Mouse (Mus musculus) intestine, postnatal 0 days (tissue): Measurements from ENCODE around the gene Fstl3. TPM values are rescaled to one million over a fixed set of nuclear protein-coding genes. Genes with fewer than 3 reads are reported as not detected.
A peak's percentile ranks its signal among the peaks of the same experiment; 100 is the strongest.

ENCODE experiments used
- ATAC-seq: fragments of 200-750 bp; cut with Nextera tagmentation; 2 replicates; pipeline ENCODE4 v1.8.0; 2017; ENCODE audit warnings: mild to moderate bottlenecking, moderate TSS enrichment, moderate library complexity
- H3K27ac ChIP-seq: fragments of 300-500 bp; sonication (generic); 2 replicates; pipeline ENCODE4 v1.5.1; 2014; ENCODE audit warnings: mild to moderate bottlenecking, low read depth, low read length, moderate library complexity
- H3K27me3 ChIP-seq: fragments of 300-500 bp; sonication (generic); replicated peaks from 2 replicates; pipeline ENCODE4 v1.6.1; 2014; ENCODE audit warnings: low read length, mixed read lengths; ENCODE audit not compliant: control insufficient read depth, insufficient read depth
- H3K36me3 ChIP-seq: fragments of 300-500 bp; sonication (generic); 2 replicates; pipeline ENCODE4 v1.6.1; 2014; ENCODE audit warnings: mild to moderate bottlenecking, moderate library complexity; ENCODE audit not compliant: control insufficient read depth, insufficient read depth
- H3K4me1 ChIP-seq: fragments of 300-500 bp; sonication (generic); replicated peaks from 2 replicates; pipeline ENCODE4 v1.6.1; 2014; ENCODE audit warnings: antibody characterized with exemption, low read length, mixed read lengths; ENCODE audit not compliant: control insufficient read depth, insufficient read depth
- H3K4me2 ChIP-seq: fragments of 300-500 bp; sonication (generic); replicated peaks from 2 replicates; pipeline ENCODE4 v1.6.1; 2014; ENCODE audit warnings: low read depth, mild to moderate bottlenecking, moderate library complexity
- H3K4me3 ChIP-seq: fragments of 300-500 bp; sonication (generic); 2 replicates; pipeline ENCODE4 v1.5.1; 2014; ENCODE audit warnings: low read depth, low read length
- H3K9ac ChIP-seq: fragments of 300-500 bp; sonication (generic); 2 replicates; pipeline ENCODE4 v1.6.1; 2014; ENCODE audit warnings: mild to moderate bottlenecking, low read depth, low read length
- H3K9me3 ChIP-seq: fragments of 300-500 bp; sonication (generic); 2 replicates; pipeline ENCODE4 v1.6.1; 2016; ENCODE audit warnings: mixed run types; ENCODE audit not compliant: control insufficient read depth
- CTCF ChIP-seq: sonication (generic); IDR thresholded peaks from 2 replicates; pipeline ENCODE4 v1.5.1; 2016; ENCODE audit warnings: low read depth, mild to moderate bottlenecking, control low read depth, antibody characterized with exemption, moderate library complexity
- WGBS: fragments of 180-500 bp; shearing (Covaris S2); extraction: QIAGEN DNeasy Blood & Tissue Kit; methylation state at CpG from one replicate; pipeline ENCODE4 v1.1.7; 2014; 5-methylcytosine and 5-hydroxymethylcytosine counted together
- polyA plus RNA-seq: library from polyadenylated mRNA; unstranded; fragments of >200 nt; fragmentation: Nextera tagmentation; extraction: Ambion mirVana; gene quantifications from 2 replicates; pipeline ENCODE4 v1.2.1, GENCODE M21; 2015

Gene Fstl3
- polyA plus RNA-seq, 1 experiment from 2014 or later: 7.3 TPM

GRCm38 (mm10) chr10:79781139-79781538 lies 4.1 kb downstream of the Fstl3 start:
- no peaks in the 10 kb centered on the region for H3K36me3 ChIP-seq
- no peaks in the 10 kb centered on the region; the same call in 1 of the 2 replicates for H3K4me1 ChIP-seq
- no peak for TF ChIP-seq CTCF
- ATAC-seq: no peak
- H3K4me3 ChIP-seq: peak overlapping the region; percentile 33
- H3K9me3 ChIP-seq: no peaks in the 10 kb centered on the region
- H3K4me2 ChIP-seq: peak overlapping the region; percentile 66
- no peaks in the 10 kb centered on the region for H3K27me3 ChIP-seq
- no peak overlapping the region for H3K9ac ChIP-seq
- no peak overlapping the region for H3K27ac ChIP-seq
- WGBS: 27% methylated on average over 21 of the region's 21 CpGs

GRCm38 (mm10) chr10:79781956-79782355 lies 4.9 kb downstream of the Fstl3 start:
- no peak for TF ChIP-seq CTCF
- WGBS: 81% methylated on average over 5 of the region's 5 CpGs
- Histone ChIP-seq H3K9ac (no peak overlapping the region), H3K27ac (no peak overlapping the region), H3K4me2 (no peak overlapping the region), H3K4me3 (no peak overlapping the region), H3K27me3 (no peaks in the 10 kb centered on the region), H3K36me3 (no peaks in the 10 kb centered on the region), H3K9me3 (no peaks in the 10 kb centered on the region), H3K4me1 (no peaks in the 10 kb centered on the region; the same call in 1 of the 2 replicates)
- no peak for ATAC-seq

- peak; percentile 63 for TF ChIP-seq CTCF
- H3K9ac ChIP-seq: no peak overlapping the region
Observed at GRCm38 (mm10) chr10:79783050-79783449, 6.0 kb downstream of the Fstl3 start.

GRCm38 (mm10) chr10:79783920-79784800 lies 7.1 kb downstream of the Fstl3 start:
- H3K4me1 ChIP-seq: no peaks in the 10 kb centered on the region; the same call in 1 of the 2 replicates
- H3K9ac ChIP-seq: no peak overlapping the region
- TF ChIP-seq CTCF: peak; percentile 68
- no peaks in the 10 kb centered on the region for H3K36me3 ChIP-seq
- H3K4me3 ChIP-seq: no peak overlapping the region
- no peaks in the 10 kb centered on the region for H3K9me3 ChIP-seq
- ATAC-seq: no peak
- no peaks in the 10 kb centered on the region for H3K27me3 ChIP-seq
- WGBS: 52% methylated on average over 27 of the region's 27 CpGs
- no peak overlapping the region for H3K27ac ChIP-seq
- H3K4me2 ChIP-seq: no peak overlapping the region

More at GRCm38 (mm10) chr10:79783050-79783449, 6.0 kb downstream of the Fstl3 start:
- H3K4me3 ChIP-seq: no peak overlapping the region
- no peak for ATAC-seq
- H3K36me3 ChIP-seq: no peaks in the 10 kb centered on the region
- no peak overlapping the region for H3K27ac ChIP-seq
- H3K9me3 ChIP-seq: no peaks in the 10 kb centered on the region
- no peaks in the 10 kb centered on the region; the same call in 1 of the 2 replicates for H3K4me1 ChIP-seq
- no peak overlapping the region for H3K4me2 ChIP-seq
- H3K27me3 ChIP-seq: no peaks in the 10 kb centered on the region
- 67% methylated on average over 7 of the region's 7 CpGs for WGBS

GRCm38 (mm10) chr10:79788386-79789158 lies 11.5 kb downstream of the Fstl3 start:
- Histone ChIP-seq H3K9me3 (no peaks in the 10 kb centered on the region), H3K4me1 (no peaks in the 10 kb centered on the region), H3K27ac (no peak overlapping the region), H3K27me3 (no peaks in the 10 kb centered on the region), H3K4me2 (no peak overlapping the region), H3K9ac (no peak overlapping the region), H3K36me3 (no peaks in the 10 kb centered on the region), H3K4me3 (no peak overlapping the region)
- no peak for ATAC-seq
- 38% methylated on average over 7 of the region's 7 CpGs for WGBS
- peak; percentile 87 for TF ChIP-seq CTCF

GRCm38 (mm10) chr10:79789581-79789980 lies 12.5 kb downstream of the Fstl3 start:
- ATAC-seq: no peak
- Histone ChIP-seq H3K9me3 (no peaks in the 10 kb centered on the region), H3K9ac (no peak overlapping the region), H3K27me3 (no peaks in the 10 kb centered on the region), H3K4me1 (no peaks in the 10 kb centered on the region; the same call in 1 of the 2 replicates), H3K36me3 (no peaks in the 10 kb centered on the region), H3K27ac (no peak overlapping the region), H3K4me3 (no peak overlapping the region), H3K4me2 (no peak overlapping the region)
- no peak for TF ChIP-seq CTCF
- 61% methylated on average over 2 of the region's 2 CpGs for WGBS
